Mouse (Mus musculus) heart, embryonic 11.5 days (tissue): Measurements from ENCODE around the gene Vmn2r72. TPM values are rescaled to one million over a fixed set of nuclear protein-coding genes. Genes with fewer than 3 reads are reported as not detected.

Experiments
- ATAC-seq: fragments of 200-750 bp; cut with Nextera tagmentation; replicated peaks from 2 replicates; pipeline ENCODE4 v1.8.0; 2017; ENCODE audit warnings: moderate library complexity; ENCODE audit not compliant: insufficient number of reproducible peaks, low FRiP score, low TSS enrichment
- H3K27ac ChIP-seq: fragments of 300-500 bp; sonication (generic); 2 replicates; pipeline ENCODE4 v1.5.1; 2014; ENCODE audit warnings: mild to moderate bottlenecking, low read depth, low read length
- H3K27me3 ChIP-seq: fragments of 300-500 bp; sonication (generic); 2 replicates; pipeline ENCODE4 v1.6.1; 2014; ENCODE audit warnings: mild to moderate bottlenecking, low read length, mixed read lengths; ENCODE audit not compliant: control insufficient read depth, insufficient read depth
- H3K36me3 ChIP-seq: fragments of 300-500 bp; sonication (generic); 2 replicates; pipeline ENCODE4 v1.6.1; 2014; ENCODE audit warnings: mild to moderate bottlenecking, low read length, moderate library complexity, mixed read lengths; ENCODE audit not compliant: control insufficient read depth, insufficient read depth
- H3K4me1 ChIP-seq: fragments of 300-500 bp; sonication (generic); 2 replicates; pipeline ENCODE4 v1.6.1; 2014; ENCODE audit warnings: low read length; ENCODE audit not compliant: control insufficient read depth, insufficient read depth
- H3K4me2 ChIP-seq: fragments of 300-500 bp; sonication (generic); 2 replicates; pipeline ENCODE4 v1.6.1; 2014; ENCODE audit warnings: mild to moderate bottlenecking, moderate library complexity
- H3K4me3 ChIP-seq: fragments of 300-500 bp; sonication (generic); 2 replicates; pipeline ENCODE4 v1.5.1; 2014; ENCODE audit warnings: low read depth, low read length
- H3K9ac ChIP-seq: fragments of 300-500 bp; sonication (generic); 2 replicates; pipeline ENCODE4 v1.6.1; 2014; ENCODE audit warnings: mild to moderate bottlenecking, low read depth, low read length, moderate library complexity
- H3K9me3 ChIP-seq: fragments of 300-500 bp; sonication (generic); replicated peaks from 2 replicates; pipeline ENCODE4 v1.6.1; 2016; ENCODE audit warnings: low read length; ENCODE audit not compliant: control insufficient read depth
- WGBS: fragments of 180-500 bp; shearing (Covaris S2); extraction: QIAGEN DNeasy Blood & Tissue Kit; methylation state at CpG from one replicate; pipeline ENCODE4 v1.1.7; 2014; ENCODE audit not compliant: insufficient replicate concordance; 5-methylcytosine and 5-hydroxymethylcytosine counted together
- polyA plus RNA-seq: library from polyadenylated mRNA; unstranded; fragments of >200 nt; fragmentation: Nextera tagmentation; extraction: Ambion mirVana; gene quantifications from 2 replicates; pipeline ENCODE4 v1.2.1, GENCODE M21; 2014

Vmn2r72 gene
- not detected in 2 replicates for polyA plus RNA-seq

DNA sequence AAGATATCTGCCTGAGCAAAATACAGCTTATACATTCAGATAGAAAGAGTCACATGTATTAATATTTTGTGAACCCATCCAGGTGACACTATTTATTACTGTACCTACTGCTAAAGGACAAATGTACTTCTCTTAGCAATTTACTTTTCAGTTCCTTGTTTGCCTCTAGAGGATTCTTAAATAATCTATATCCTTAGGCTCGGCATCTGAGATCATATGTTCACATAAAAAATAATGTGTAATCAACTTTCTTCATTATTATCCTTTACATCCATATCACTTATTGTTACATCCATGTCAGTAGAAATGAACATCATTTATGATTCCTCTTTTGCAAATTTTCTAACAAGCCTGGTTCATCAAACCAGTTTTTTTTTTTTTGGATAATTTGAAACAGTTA, at the start of gene Vmn2r72:
TSS of gene Vmn2r72 (minus strand) at position 101 of the 400 bp plus-strand sequence.
- 73% methylated on average over 1 of the region's 1 CpGs for WGBS
- H3K36me3 ChIP-seq: no peaks in the 10 kb centered on the region
- no peaks in the 10 kb centered on the region for H3K9me3 ChIP-seq

More for the DNA sequence above, at the start of gene Vmn2r72:
- no peaks in the 10 kb centered on the region for H3K27me3 ChIP-seq
- H3K9ac ChIP-seq: no peak within 1 kb of the TSS
- no peak within 1 kb of the TSS for H3K27ac ChIP-seq
- H3K4me3 ChIP-seq: no peak within 1 kb of the TSS
- ATAC-seq: no peak
- no peak within 1 kb of the TSS for H3K4me2 ChIP-seq
- no peaks in the 10 kb centered on the region for H3K4me1 ChIP-seq

Other genes with a start within 250 kb of the Vmn2r72 start
- gene Vmn2r71, start 192.0 kb downstream of the Vmn2r72 start, polyA plus RNA-seq: not detected in 2 replicates
- not detected in 2 replicates for gene Vmn2r70, start 185.9 kb downstream of the Vmn2r72 start, polyA plus RNA-seq
- gene Vmn2r73, start 121.2 kb upstream of the Vmn2r72 start, polyA plus RNA-seq: not detected in 2 replicates
- gene Vmn2r74, start 206.5 kb upstream of the Vmn2r72 start, polyA plus RNA-seq: not detected in 2 replicates